Mouse (Mus musculus): ENCODE results near the gene Mapk8ip1. TPM values are rescaled to one million over a fixed set of nuclear protein-coding genes. Genes with fewer than 3 reads are reported as not detected.
"Not testable (repeated sequence)": the region's sequence is repeated elsewhere in the genome, so short reads cannot be mapped to it uniquely, and the experiment has no call there.

The Mapk8ip1 gene
- total RNA-seq, 2 experiments from 2014 or later = 344 to 389 TPM

DNA sequence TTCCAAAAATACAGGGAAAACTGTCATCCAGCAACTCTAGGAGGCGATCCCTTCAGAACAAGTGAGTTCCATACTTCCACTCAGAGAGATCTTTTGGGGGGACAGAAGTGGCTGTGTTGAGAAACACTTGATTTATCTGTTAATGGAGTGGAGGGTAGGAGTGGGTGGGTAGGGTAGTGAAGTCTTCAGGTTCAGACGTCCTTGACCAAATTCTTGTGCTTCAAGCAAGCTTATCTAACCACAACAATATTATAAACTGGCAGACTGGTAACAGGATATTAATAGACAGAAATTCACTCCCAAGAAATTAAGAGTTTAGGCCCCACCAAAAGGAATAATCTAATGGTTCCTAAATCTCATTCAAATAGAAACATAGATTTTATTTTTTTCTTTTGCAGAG lies 29.0 kb upstream of the Mapk8ip1 start:
- intact Hi-C loops (cut with DNase I) = loop anchor here (5.0 to 10.0 kb wide), 5 partner anchors 43 to 445 kb away; no protein-coding TSS in a partner anchor
- DNase-seq (ENCODE audit: low spot score in 2 of 2) = no peak

DNA sequence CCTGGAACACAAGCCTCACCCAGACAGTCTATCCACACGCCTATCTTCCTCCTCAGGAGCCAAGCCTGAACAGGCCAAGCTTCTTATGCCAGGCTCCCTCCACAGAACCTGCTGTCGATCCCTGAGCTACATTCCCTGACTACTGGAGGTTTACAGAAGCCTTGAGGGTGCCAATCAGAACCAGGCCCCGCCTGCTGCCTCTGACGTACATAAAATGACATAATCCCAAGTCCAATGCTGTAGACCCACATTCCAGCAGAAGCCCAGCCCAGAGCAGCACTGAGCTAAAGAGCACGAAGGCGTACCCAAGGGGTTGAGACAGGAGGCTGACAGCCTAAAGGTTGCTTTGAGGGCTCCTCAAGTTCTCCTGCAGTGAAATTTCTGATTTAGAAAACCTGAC lies 26.8 kb upstream of the Mapk8ip1 start:
- peak; percentile 82 to 85 for DNase-seq (ENCODE audit: low spot score in 2 of 2)
- intact Hi-C loops (cut with DNase I) = no loop called here

DNA sequence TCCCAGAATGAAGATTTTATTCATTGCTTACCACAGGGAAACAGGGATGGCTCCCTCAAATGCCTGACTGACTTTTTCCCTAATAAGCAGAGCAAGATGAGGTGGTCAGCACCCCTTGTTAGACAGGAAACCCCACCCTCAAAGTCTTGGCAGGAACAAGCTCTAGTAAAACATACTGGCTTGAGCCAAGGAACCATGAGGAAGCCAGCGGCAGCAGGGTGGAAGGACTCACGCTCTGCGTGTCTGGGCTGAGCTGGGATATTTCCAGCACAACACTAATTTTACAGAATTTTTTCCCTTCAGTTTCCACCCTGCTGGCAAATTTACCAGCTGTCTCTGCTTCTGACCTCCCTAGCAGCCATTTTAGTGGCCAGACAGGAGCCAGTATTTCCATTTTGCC lies 25.4 kb upstream of the Mapk8ip1 start:
- intact Hi-C loops (cut with DNase I) = no loop called here
- DNase-seq (ENCODE audit: low spot score in 2 of 2) = no peak

DNA sequence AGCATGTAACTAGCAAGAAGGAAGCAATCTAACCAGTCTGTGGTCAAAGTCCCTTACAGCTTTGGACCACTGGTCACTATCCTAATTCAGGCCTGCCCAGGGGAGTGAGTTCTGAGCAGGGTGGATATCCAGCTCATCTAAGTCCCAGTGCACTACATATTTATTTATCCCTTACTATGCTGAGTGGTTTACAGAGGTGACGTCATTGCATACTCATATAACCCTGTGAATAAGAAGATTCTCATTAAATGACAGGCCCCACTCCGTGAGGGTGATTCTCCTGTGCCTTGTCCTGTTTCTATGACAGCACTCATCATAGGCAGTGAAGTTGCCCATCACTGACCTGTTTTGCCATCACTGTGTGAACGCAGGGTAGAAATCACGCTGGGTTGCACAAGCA lies 24.3 kb upstream of the Mapk8ip1 start:
- intact Hi-C loops (cut with DNase I) = no loop called here
- DNase-seq (ENCODE audit: low spot score in 2 of 2) = no peak

DNA sequence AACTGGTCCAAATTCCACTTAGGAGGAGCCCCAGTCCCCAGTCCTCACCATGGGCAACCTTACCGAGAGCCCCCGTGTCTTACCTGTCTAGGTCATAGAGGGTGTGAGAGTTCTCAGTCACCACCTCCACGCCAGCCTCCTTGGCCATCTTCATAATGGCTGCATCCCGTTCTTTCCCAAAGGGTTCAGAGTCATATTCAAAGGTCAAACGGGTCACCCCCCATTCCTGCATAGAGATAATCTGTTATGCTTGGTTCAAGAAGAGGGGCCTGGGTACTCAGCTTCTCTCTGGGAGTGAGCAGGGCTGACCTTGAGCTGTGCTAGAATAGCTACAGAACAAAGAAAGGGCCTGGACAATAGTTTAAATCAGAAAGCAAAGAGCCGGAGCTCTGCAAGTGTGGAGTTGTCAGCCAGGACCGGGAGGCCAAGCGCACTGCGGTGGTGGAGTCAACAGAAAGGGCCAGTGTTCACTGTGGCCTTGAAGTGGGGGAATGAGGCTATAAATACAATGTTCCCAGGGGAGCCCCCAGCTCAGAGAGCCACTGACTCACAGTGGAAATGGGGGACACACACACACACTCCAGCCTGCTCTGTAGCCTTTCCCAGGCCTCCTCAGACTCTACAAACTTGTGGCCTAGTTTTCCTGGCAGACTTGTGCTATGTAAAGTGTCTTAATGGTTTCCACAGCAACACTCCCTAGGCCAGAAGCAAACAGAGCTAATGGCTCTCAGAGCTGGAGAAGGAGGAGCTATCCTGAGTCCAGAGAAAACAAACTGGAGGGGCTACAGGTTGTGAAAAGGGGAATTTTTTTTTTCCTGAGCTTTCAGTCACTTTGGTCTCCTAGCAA lies 23.6 kb upstream of the Mapk8ip1 start:
- peak in 1 of 2 experiments; percentile 51 for DNase-seq (ENCODE audit: low spot score in 2 of 2)
- intact Hi-C loops (cut with DNase I) = no loop called here

DNA sequence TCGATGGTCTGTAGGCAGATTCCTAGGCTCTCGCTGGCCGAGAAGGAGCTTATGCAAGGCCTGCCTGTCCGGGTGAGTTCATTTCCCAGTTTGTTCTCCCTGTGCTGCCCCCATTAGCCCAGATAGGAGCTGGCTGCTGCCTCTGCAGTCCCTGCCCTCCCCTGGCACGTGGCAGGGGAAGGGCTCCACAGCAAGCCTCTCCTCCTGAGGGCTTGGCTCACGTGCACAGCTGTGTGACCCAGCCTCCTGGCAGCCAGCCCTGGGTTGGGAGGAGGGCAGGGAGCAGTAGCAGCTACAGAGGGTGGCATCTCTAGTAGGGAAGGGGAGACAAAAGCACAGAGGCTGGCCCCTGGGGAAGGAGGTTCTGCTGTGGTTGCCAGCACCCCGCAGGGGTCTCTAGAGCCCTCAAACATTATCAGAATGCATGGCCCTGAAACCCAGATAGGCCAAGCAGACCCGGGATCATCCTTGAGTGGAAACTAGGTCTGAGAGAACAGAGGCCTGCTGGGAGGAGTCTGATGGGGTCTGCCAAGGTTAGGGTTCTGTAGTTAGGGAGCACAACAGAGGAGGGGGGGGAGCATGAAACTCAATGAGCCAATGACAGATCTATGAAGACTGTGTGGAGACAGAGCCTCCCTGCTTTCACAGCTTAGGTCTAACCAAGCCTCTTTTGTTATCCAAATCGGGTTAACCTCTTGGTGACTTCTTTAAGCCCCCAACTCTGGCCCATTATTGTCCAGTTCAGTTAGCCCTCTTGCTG lies 22.8 kb upstream of the Mapk8ip1 start:
- intact Hi-C loops (cut with DNase I) = no loop called here
- peak; percentile 81 for DNase-seq (ENCODE audit: low spot score in 2 of 2)

DNA sequence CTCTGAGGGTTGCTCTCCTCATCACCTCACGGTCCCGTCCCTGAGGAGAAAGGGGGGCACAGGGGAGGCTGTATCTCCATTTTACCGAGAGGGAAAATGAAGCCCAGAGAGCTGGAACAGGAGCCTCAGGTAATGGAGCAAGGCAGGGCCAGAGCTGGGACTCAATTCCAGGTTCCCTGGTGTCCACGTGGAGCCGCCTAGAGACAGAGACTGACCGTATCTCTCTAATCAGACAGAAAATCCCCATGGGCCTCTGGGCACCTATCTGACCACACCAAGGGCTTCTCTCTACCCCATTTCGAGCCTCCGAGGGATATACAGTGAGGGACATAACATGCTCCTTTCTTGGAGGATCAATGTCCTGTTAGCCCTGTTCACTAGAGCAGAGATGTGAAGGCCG lies 22.1 kb upstream of the Mapk8ip1 start:
- intact Hi-C loops (cut with DNase I) = no loop called here
- no peak for DNase-seq (ENCODE audit: low spot score in 2 of 2)

DNA sequence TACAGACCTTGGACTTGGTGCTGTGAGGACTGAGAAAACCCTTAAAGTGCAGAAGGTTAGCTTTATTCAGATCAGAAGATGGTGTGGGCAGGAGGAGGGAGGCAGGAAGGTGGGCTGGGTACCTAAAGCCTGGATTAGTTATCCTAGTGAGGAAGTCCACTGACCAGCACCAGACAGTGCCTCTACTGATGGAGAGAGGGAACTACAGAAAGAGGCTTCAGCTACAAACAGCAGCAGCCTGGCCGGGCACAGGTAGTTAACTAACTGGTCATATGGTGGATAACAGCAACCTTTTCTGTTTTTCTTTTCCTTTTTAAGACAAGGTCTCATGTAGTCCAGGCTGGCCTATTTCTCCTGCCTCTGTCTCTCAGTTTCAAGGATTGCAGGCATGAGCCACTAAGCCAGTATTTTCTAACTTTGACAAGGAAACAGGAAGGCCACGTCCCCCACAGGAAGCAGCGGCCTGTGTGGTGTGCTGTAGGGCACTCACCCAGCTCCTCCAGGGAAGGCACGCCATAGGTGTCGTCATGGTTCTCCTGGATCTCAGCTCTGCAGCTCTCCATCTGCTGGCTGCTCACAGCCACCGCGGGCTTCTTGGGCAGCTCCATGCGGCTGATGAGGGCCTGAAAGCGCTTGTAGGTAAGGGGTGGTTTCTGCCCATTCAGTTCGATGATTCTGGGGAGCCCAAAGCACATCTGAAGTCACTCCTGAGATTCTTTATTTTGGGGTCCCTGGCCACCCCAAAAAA lies 21.5 kb upstream of the Mapk8ip1 start:
- DNase-seq (ENCODE audit: low spot score in 2 of 2) = no peak
- intact Hi-C loops (cut with DNase I) = no loop called here

DNA sequence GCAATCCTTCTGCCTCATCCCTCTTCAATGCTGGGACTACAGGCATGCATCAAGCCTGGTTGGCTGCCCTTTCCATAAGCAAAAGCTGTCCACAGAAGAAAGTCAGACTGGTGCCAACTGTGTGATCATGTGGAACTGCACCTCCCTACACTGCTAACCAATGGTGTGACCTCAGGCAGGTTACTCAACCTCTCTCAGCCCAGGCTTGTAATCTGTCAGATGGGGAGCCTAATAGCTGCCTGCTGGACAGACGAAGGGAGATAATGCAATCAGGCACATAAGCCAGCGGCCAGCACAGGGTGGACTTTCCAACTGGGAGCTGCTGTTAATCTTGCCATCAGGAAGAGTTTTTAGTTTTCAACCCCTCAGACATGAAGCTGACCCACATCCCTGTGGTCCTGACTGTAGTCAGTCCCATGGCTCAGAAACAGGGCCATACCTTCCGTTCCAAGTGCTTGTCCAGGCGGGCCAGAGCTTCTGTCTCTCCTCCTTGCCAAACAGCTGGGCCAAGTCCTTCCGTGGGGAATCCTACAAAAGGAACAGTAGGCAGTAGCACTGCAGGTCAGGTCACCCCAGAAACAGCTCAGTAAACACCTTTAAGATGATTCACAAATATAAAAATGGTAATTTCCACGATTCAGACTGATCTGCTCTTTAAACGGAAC lies 20.8 kb upstream of the Mapk8ip1 start:
- intact Hi-C loops (cut with DNase I) = no loop called here
- no peak for DNase-seq (ENCODE audit: low spot score in 2 of 2)

DNA sequence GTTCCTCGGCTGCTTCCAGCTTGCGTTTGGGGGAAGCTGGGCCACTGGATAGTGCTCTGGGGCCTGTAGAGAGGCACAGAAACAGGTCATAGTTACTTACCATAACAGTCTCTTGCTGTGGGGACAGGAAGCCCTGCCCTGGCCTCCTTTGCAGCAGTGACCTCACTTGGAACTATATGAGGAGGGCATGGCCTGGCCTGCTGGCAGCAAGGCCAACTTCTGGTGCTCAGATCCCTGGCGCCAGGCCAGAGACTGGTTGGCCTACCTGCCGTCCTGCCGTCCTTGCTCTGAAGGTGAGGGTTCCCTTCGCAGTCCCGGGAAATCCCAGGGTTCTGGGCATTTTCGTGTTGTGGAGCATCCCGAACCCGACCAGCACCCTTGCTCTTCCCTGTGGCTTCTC lies 10.6 kb upstream of the Mapk8ip1 start:
- intact Hi-C loops (cut with DNase I) = no loop called here
- DNase-seq (ENCODE audit: low spot score in 2 of 2) = no peak

DNA sequence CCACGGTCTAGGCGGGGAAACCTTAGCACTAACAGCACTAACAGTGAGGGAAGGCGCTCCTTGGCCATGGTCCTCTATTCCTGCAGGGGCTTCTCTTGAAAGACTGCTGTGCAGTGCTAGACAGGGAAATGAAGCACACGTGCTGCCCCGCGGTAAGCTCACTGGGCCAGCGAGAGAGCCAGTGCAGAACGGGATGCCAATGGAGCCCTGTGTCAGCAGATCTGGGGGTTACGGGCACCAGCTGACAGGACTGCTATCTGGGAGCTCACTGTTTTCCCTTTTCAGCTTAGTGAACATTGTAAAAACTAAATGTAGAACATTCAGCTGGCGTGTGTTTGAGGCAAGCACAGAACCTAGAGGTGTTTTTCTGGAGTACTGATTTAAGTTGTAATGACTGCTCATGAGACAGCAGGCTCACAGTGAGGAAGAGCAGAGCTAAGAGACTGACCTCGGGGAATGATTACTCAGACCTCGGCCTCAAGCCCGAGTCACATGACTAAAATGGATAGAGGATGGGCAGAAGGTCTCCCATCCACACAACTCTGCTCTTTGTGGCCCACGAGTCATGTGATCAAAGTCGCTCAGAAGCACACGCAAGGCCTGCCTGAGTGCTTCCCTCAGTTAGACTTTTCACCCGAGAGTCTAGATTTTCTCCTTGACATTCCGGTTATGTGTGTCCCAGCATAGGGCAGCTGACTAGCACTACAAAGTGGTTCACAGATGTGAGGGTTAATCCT lies 7.4 kb upstream of the Mapk8ip1 start:
- DNase-seq (ENCODE audit: low spot score in 2 of 2) = no peak
- intact Hi-C loops (cut with DNase I) = no loop called here

DNA sequence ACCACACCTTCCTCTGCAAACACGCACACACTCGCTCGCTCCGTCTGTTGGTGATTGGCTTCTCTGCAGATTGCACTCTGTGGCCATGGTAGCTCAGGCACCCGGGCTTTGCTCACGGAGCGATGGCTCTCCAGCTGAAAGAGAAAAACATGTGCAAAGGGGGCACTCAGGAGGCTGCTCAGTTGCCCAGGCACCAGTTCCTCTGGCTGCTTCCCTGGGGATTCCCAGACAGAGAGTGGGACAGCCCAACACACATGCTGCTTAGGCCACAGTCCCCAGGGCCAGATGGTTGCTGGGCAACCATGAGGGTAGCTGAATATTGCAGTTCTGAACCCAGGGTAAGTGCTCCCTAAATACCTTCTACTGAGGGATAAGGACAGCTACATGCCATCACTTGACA lies 4.6 kb upstream of the Mapk8ip1 start:
- DNase-seq (ENCODE audit: low spot score in 2 of 2) = no peak
- intact Hi-C loops (cut with DNase I) = no loop called here

DNA sequence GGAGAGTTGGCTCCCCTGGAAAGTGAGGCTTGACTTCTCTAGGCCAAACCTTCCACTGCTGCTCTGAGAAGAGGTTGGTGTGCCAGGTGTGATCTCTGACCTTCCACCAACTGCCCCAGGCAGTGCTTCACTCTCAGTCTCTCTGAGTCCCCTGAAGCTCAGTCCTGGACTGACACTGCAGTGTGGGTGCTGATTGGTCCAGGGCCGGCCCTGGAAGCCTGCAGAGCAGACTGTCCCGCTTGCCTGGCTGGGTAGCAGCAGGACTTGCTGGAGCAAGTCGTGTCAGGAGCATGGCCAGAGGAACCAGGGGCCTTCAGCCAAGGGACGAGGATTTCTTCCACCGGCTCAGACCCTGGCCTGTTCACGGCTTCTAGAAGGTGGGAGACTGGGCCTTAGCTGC lies 3.7 kb upstream of the Mapk8ip1 start:
- DNase-seq (ENCODE audit: low spot score in 2 of 2) = no peak
- intact Hi-C loops (cut with DNase I) = no loop called here

DNA sequence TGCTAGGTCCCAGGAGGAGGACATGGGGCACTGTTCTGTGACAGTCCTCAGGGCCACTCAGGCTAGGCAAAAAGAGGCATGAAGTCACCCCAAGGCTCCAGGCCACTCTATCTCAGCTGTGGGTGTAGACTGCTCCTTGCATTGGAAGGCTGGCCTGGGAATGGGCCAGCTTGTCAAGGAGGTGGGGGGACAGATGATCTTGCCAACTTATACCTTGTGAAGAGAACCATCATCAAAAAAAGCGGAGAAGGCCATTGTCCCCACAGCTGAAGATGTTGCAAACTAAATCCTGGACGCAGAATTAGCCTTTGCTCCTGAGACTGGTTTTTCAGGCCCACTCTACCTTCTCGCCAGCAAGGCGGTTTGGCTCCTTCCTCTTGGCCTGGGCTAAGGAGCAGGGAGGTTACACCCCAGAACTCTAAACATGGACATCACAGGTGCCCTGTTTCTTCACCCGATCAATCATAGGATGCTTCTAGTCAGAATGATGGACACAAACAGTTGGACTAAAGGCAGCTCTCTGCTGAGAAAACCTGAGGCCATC lies 2.8 kb upstream of the Mapk8ip1 start:
- intact Hi-C loops (cut with DNase I) = no loop called here
- no peak for DNase-seq (ENCODE audit: low spot score in 2 of 2)

DNA sequence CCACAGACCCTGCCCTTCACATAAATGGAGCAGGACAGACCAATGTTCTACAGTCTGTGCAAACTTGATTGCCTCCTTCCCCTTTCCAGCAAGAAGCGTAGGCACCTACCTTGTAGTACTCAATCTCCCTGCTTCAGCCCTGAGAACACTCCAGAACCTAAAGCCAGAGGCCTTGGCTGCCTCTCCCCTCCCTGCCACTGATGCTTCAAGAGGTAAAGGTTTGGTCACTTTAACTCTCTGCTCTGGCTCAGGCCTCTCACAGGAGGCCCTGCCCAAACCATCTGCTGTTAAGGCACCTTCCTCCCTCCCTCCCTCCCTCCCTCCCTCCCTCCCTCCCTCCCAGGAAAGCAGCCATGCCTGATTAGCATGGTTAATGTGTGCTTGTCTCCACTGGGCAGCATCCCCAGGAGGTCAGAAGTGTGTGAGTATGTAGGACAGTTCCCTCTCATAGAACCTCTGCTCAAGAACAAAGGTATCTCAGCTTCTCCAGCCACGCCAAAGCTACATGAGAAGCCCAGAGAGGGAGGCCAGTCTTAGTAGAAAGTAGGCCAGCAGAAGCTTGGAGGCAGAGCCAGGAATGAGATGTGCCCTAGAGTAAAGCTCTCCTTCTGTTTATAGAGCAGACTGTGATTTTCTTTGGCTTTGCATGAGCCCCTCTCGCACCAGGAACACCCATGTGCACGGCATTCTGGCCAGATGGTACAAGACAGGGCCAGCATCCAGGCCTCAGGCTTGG lies 1.7 kb upstream of the Mapk8ip1 start:
- intact Hi-C loops (cut with DNase I) = no loop called here
- DNase-seq (ENCODE audit: low spot score in 2 of 2) = peak; percentile 57

DNA sequence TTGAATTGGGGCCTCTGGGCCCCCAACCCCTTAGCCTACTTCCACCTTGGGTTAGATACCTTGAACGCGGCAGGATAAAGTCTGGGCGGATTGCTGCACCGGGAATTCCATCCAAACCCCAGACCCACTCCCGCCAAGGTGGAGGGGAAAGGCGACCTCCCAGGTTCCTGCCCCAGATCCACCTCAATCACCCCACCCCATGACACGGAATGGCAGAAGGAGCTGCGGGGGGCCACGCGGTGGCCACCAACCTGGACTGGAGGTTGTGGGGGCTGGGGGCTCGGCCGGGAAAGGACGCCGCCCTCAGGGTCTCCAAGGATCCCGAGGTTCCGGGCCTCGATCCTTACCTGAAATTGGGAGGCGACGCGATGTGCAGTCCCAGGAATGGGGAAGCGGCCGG lies 381 bp downstream of the Mapk8ip1 start:
- intact Hi-C loops (cut with DNase I) = no loop called here
- DNase-seq (ENCODE audit: low spot score in 2 of 2) = no peak

DNA sequence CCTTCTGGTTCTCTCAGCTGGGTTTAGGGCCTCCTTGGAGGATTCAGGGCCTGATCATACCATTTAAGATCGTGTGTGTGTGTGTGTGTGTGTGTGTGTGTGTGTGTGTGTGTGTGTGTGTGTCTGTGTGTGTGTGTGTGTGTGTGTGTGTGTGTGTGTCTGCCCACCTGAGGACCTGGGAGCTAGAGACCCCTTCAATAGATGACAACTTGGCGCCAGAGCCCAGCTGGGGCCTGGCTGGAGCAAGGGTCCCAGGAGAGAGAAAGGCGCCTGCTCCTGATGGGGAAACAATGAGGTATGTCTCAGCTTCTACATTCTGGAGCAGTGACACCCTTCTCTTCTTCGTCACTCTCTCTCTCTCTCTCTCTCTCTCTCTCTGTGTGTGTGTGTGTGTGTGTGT lies 1.2 kb downstream of the Mapk8ip1 start:
- intact Hi-C loops (cut with DNase I); DNase-seq (ENCODE audit: low spot score in 2 of 2): not testable (repeated sequence)

DNA sequence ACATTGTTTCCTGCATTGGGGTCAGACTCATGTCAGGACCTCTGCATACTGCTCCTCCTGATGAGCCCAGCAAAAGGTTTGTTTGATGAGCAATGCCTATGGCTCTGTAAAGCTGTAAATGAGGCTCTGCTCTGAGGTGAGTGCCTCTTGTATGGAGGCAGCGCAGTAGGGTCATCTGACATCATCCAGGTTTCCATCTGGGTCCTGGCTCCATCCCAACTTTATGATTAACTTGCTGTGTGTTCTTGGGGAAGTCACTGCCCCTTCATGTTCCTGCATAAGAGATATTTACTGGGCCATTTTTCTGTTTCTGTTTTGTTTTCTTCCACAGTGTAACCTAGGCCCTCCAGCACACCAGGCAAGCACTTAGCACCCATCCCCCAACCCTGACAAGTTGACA lies 3.6 kb downstream of the Mapk8ip1 start:
- intact Hi-C loops (cut with DNase I) = no loop called here

More for the DNA sequence above, 3.6 kb downstream of the Mapk8ip1 start:
- DNase-seq (ENCODE audit: low spot score in 2 of 2) = no peak
